Comparison of ENCODE assay signal across 24 mouse cellular contexts in genomic region chr16:46768376-46768775, GRCm38 (mm10).
DNase-seq lines count a peak whose midpoint lies in the region; ATAC-seq and TF ChIP-seq lines count a peak whose summit lies in the region.
"Had no signal": no experiment of that assay in that cellular context is flagged by ENCODE, and none has a peak within 500 bp of the region (broad histone marks: within the 10 kb centered on the region; RNA-seq: fewer than 3 reads in every experiment).

No protein-coding gene starts in this region.

- H3K36me3 ChIP-seq in heart, embryonic 10.5 days: no peaks in the 10 kb centered on the region
- no peaks in the 10 kb centered on the region for H3K36me3 ChIP-seq in kidney, embryonic 16.5 days (ENCODE audit: insufficient read depth, low read length)
- no peaks in the 10 kb centered on the region for H3K36me3 ChIP-seq in forebrain, embryonic 16.5 days (ENCODE audit: control insufficient read depth, insufficient read depth)
- H3K36me3 ChIP-seq in intestine, embryonic 16.5 days (ENCODE audit: control insufficient read depth, insufficient read depth, low read length): no peaks in the 10 kb centered on the region
- H3K36me3 ChIP-seq: heart, embryonic 12.5 days; limb, embryonic 12.5 days; liver, embryonic 15.5 days; lung, embryonic 15.5 days; neural tube, embryonic 13.5 days had no signal

- no peak overlapping the region for H3K4me3 ChIP-seq in heart, embryonic 10.5 days
- no peak overlapping the region for H3K4me3 ChIP-seq in kidney, embryonic 16.5 days (ENCODE audit: low read length)
- no peak overlapping the region for H3K4me3 ChIP-seq in forebrain, embryonic 16.5 days (replicated peaks; ENCODE audit: low read length)
- no peak overlapping the region for H3K4me3 ChIP-seq in intestine, embryonic 16.5 days (ENCODE audit: low read length)
- H3K4me3 ChIP-seq: erythroblast, embryonic 14.5 days; heart, embryonic 12.5 days; left cerebral cortex, adult 2 months; limb, embryonic 12.5 days; liver, embryonic 15.5 days; lung, embryonic 15.5 days; neural tube, embryonic 13.5 days had no signal

- no peak overlapping the region for H3K9ac ChIP-seq in kidney, embryonic 16.5 days (replicated peaks; ENCODE audit: low read length)
- no peak overlapping the region for H3K9ac ChIP-seq in forebrain, embryonic 16.5 days (replicated peaks; ENCODE audit: low read depth, low read length)
- no peak overlapping the region for H3K9ac ChIP-seq in intestine, embryonic 16.5 days (ENCODE audit: low read depth, low read length)
- H3K9ac ChIP-seq: heart, embryonic 12.5 days; limb, embryonic 12.5 days; liver, embryonic 15.5 days; lung, embryonic 15.5 days; neural tube, embryonic 13.5 days had no signal

- DNase-seq in heart, adult 11 months: peak; percentile 74
- DNase-seq in heart, embryonic 10.5 days (ENCODE audit: low spot score): no peak
- DNase-seq in kidney, postnatal 36 days: no peak
- DNase-seq in brain, embryonic 14.5 days (ENCODE audit: low read depth): peak; percentile 65
- DNase-seq in layer of hippocampus, postnatal 25 days (ENCODE audit: extremely low spot score in 1 of 2, low spot score in 1 of 2): no peak
- DNase-seq: adrenal gland, adult 2 months; adrenal gland, postnatal 36 days; cerebellum, adult 2 months; cerebellum, postnatal 14 days; gastrocnemius, postnatal 14 days; heart, postnatal 4 days; kidney, adult 11 months; kidney, postnatal 10 days; right cerebral cortex, postnatal 14 days had no signal

- H3K4me1 ChIP-seq in heart, embryonic 10.5 days: no peaks in the 10 kb centered on the region
- no peaks in the 10 kb centered on the region for H3K4me1 ChIP-seq in kidney, embryonic 16.5 days (ENCODE audit: insufficient read depth, low read length)
- peaks cover 6% of the 10 kb centered on the region; the same call in 1 of the 2 replicates for H3K4me1 ChIP-seq in forebrain, embryonic 16.5 days (replicated peaks; ENCODE audit: control insufficient read depth, insufficient read depth, low read length)
- no peaks in the 10 kb centered on the region for H3K4me1 ChIP-seq in intestine, embryonic 16.5 days (ENCODE audit: control insufficient read depth, insufficient read depth, low read length)
- H3K4me1 ChIP-seq: heart, embryonic 12.5 days; limb, embryonic 12.5 days; liver, embryonic 15.5 days; lung, embryonic 15.5 days had no signal

- H3K4me2 ChIP-seq in kidney, embryonic 16.5 days (replicated peaks; ENCODE audit: low read depth, low read length): no peak overlapping the region
- no peak overlapping the region for H3K4me2 ChIP-seq in forebrain, embryonic 16.5 days (ENCODE audit: low read length)
- H3K4me2 ChIP-seq in intestine, embryonic 16.5 days (ENCODE audit: low read depth, low read length): no peak overlapping the region
- H3K4me2 ChIP-seq: heart, embryonic 12.5 days; limb, embryonic 12.5 days; liver, embryonic 15.5 days; lung, embryonic 15.5 days; neural tube, embryonic 13.5 days had no signal

- 65% methylated on average over 1 of the region's 1 CpGs for WGBS in heart, embryonic 10.5 days
- WGBS in kidney, embryonic 16.5 days: 33% methylated on average over 1 of the region's 1 CpGs
- 14% methylated on average over 1 of the region's 1 CpGs for WGBS in forebrain, embryonic 16.5 days
- WGBS in intestine, embryonic 16.5 days: 69% methylated on average over 1 of the region's 1 CpGs

- no peak overlapping the region for H3K27ac ChIP-seq in heart, embryonic 10.5 days
- H3K27ac ChIP-seq in kidney, embryonic 16.5 days (ENCODE audit: low read length): no peak overlapping the region
- no peak overlapping the region for H3K27ac ChIP-seq in forebrain, embryonic 16.5 days (ENCODE audit: low read length)
- no peak overlapping the region for H3K27ac ChIP-seq in intestine, embryonic 16.5 days (ENCODE audit: low read length)
- H3K27ac ChIP-seq: left cerebral cortex, adult 2 months; limb, embryonic 12.5 days; liver, embryonic 15.5 days; lung, embryonic 15.5 days; neural tube, embryonic 13.5 days had no signal

- no peaks in the 10 kb centered on the region for H3K27me3 ChIP-seq in heart, embryonic 10.5 days (ENCODE audit: insufficient read depth, poor library complexity, severe bottlenecking)
- no peaks in the 10 kb centered on the region for H3K27me3 ChIP-seq in kidney, embryonic 16.5 days (ENCODE audit: insufficient read depth, low read length)
- H3K27me3 ChIP-seq in forebrain, embryonic 16.5 days (replicated peaks; ENCODE audit: control insufficient read depth, insufficient read depth, low read length): no peaks in the 10 kb centered on the region
- no peaks in the 10 kb centered on the region for H3K27me3 ChIP-seq in intestine, embryonic 16.5 days (replicated peaks; ENCODE audit: control insufficient read depth, insufficient read depth, low read length)
- H3K27me3 ChIP-seq: heart, embryonic 12.5 days; limb, embryonic 12.5 days; liver, embryonic 15.5 days; lung, embryonic 15.5 days; neural tube, embryonic 13.5 days had no signal

- H3K9me3 ChIP-seq in heart, embryonic 10.5 days: no peaks in the 10 kb centered on the region
- H3K9me3 ChIP-seq in kidney, embryonic 16.5 days (ENCODE audit: low read length): no peaks in the 10 kb centered on the region
- H3K9me3 ChIP-seq in forebrain, embryonic 16.5 days (ENCODE audit: control insufficient read depth, low read length): no peaks in the 10 kb centered on the region
- no peaks in the 10 kb centered on the region for H3K9me3 ChIP-seq in intestine, embryonic 16.5 days (ENCODE audit: control insufficient read depth, low read length)
- H3K9me3 ChIP-seq: heart, embryonic 12.5 days; limb, embryonic 12.5 days; liver, embryonic 15.5 days; lung, embryonic 15.5 days; neural tube, embryonic 13.5 days had no signal

- 0 out of 2 replicates have a peak, but pooled peaks have one; percentile 31 for ATAC-seq in kidney, embryonic 16.5 days (ENCODE audit: low FRiP score, low TSS enrichment)
- peak; percentile 47; the same call in 1 of the 2 replicates for ATAC-seq in forebrain, embryonic 16.5 days
- ATAC-seq in intestine, embryonic 16.5 days: no peak

- TF ChIP-seq POLR2A in brain, embryonic 14.5 days (IDR thresholded peaks at IDR 0.05; ENCODE audit: borderline replicate concordance, extremely low read depth, insufficient read depth, insufficient read length, poor library complexity, severe bottlenecking): no peak

- no peak for TF ChIP-seq CTCF in brain, embryonic 14.5 days (IDR thresholded peaks at IDR 0.05; ENCODE audit: borderline replicate concordance, extremely low read depth, insufficient read depth, insufficient read length)

Comparison
In these comparisons a context has a peak if more than half of its experiments do, and no peak if none do; other contexts are left out.
1. DNase-seq: peak in heart, adult 11 months (single experiment) and brain, embryonic 14.5 days (single experiment); none in heart, embryonic 10.5 days (single experiment), kidney, postnatal 36 days (0 of 2) and layer of hippocampus, postnatal 25 days (0 of 2).